Mouse (Mus musculus) ES-Bruce4 (cell line): ENCODE data around the gene Mutyh.

Source experiments
- CTCF ChIP-seq: IDR thresholded peaks from one replicate; pipeline ENCODE4 v1.8.1; 2011; ENCODE audit warnings: low read depth, low read length
- EP300 ChIP-seq: IDR thresholded peaks from 2 replicates; pipeline ENCODE4 v1.6.1; 2011; ENCODE audit warnings: low read depth, low read length; ENCODE audit not compliant: insufficient read depth
- POLR2A ChIP-seq: IDR thresholded peaks from one replicate; pipeline ENCODE4 v1.8.1; 2011; ENCODE audit warnings: low read length; ENCODE audit not compliant: insufficient read depth

DNA sequence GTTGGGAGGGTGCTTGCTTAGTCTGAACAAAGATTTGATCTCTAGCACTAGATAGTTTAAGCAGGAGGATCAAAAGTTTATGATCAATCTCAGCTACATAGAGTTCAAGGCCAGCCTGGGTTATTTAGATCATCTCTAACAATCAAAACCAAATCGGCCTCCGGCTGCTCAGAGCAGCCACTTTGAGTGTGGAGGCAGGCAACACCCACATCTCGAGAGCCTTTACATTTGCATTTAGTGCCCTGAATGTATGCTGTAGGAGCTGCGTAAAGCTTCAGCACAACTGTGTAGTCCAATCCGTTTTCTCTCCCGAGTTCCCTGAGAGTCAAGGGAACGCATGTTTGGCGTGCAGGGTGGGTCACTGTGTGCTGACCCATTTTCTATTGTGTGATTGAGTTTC is 15.1 kb upstream of the Mutyh start:
- TF ChIP-seq CTCF (no peak), POLR2A (no peak), EP300 (no peak)
